Mouse (Mus musculus) heart, adult 8-10 months (tissue): ENCODE results near the gene Prickle4. TPM values are rescaled to one million over a fixed set of nuclear protein-coding genes. Genes with fewer than 3 reads are reported as not detected.

Experiments
- DNase-seq: peaks from one replicate; pipeline ENCODE4 v3.0.0; 2022; ENCODE audit warnings: low spot score
- total RNA-seq, 4 experiments: library from RNA; stranded (reverse); gene quantifications; 2 replicates each; pipeline ENCODE4 v1.2.4; 2022

Prickle4 gene
- total RNA-seq, 4 experiments from 2014 or later, result 3.0 to 5.6 (median 3.7) TPM

DNA sequence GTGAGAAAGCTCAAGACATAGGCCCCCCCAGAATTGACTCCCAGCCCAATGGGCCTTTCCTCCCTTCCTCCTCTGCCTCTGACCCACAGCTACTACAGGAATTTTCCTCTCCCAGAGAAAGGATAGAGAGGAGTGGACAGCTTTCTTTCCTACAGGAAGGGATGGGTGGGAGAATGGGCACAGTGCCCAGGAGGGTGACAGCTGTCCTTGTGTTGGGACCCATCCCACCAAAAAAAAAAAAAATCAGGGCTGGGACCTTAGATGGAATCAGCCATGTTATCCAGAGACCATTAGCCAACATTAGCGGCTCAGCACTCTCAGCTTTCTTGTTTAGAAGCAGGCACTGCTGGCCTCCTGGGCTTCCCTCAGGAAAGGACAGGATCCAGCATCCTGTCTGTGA, 11.7 kb upstream of the Prickle4 start:
- DNase-seq, result no peak

DNA sequence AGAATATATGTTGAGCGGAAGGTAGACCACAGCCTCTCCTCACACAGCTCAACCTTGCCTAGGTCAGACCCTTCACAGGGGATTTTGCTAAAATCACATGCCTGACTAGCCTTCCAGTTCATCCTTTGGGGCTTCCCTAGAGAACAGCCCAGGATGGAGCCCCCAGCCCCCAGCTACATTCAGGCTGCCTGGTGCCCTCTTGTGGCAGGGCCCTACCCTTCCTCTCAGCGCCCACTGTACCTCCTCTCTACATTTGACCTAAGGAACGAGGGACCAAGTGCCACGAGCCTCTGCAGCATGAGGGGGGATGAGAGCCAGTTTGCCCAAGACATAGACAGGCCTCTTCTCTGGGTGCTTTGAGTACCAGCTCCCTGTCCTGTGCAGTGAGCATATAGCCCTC, 10.2 kb upstream of the Prickle4 start:
- no peak for DNase-seq

DNA sequence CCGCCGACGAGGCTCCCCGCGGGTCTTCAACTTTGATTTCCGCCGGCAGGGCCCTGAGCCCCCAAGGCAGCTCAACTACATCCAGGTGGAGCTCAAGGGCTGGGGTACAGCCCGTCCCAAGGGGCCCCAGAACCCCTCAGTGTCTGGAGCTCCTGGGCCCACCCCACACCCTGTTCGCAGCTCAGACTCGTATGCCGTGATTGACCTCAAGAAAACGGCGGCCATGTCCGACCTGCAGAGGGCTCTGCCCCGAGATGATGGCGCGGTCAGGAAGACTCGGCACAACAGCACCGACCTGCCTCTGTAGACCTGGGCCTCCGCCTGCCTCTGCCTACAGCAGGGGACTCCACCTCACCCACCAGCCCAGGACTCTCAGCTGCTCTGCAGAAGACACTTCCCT, 9.0 kb upstream of the Prickle4 start:
- DNase-seq, result no peak

DNA sequence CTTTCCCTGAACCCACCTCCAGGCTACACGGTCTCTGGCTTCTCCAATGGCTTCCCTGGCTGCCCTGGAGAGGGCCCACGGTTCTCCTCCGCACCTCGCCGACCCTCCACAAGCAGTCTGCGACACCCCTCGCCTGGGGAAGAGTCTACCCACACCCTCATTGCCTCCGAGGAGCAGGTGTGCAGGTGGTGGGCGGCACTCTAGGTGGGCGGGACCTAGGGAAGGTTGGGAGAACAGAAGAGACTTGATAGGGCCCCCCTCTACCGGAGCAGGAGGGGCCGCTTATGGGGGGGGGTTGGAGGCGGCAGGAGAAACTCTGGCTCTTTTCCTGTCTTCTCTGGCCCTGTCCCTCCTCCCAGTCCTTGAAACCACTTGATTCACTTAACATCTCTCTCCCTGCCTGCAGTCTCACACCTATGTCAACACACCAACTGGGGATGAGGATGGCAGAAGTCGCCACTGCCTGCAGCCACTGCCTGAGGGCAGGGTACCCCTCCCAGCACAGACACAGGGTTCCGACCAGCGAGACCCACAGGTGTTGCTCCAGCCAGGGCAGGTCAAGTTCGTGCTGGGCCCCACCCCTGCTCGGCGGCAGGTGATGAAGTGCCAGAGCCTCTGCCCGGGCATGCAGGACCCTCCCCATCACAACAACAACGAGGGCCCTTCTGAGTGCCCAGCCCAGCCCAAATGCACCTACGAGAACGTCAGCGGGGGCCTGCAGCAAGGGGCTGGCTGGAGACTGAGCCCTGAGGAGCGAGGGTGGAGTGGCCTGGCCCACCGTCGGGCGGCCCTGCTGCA, 8.2 kb upstream of the Prickle4 start:
- DNase-seq, result no peak

DNA sequence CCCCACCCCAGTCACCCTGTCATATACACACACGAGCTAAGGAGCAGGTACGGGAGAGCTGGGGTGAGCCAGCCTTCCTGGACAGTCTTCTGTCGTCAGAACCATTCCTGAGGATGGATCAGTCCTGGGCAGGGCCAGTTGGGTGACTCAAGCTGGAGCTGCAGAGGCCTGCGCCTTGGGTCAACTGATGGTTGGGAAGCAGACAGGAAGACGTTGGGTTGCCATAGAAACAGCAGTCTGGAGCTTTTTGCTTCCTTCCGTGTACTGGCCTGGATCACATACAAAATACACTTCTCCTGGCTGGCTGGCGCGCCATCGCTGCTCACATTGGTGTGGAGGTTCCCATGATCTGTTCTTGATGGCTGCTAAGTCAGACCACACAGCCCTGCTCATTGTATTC, 7.3 kb upstream of the Prickle4 start:
- DNase-seq, result no peak

DNA sequence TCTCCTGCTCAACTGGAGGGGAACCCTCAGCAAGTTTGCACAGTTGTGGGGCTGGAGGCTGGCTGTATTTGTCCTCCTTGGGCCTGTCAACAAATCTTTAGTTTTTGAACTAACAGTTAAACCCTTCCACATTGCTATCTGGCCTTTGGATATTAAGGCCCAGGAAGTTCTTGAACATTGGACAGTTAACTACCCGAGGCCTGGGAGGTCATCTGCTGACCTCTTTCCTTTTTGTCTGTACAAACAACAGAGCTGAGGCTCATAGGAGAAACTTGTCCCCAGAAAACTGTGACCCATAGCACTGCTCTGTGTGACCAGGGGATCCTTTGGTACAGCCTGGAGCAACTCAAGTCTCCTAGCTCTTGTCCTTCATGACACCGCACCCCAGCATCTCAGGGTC, 4.5 kb upstream of the Prickle4 start:
- no peak for DNase-seq

DNA sequence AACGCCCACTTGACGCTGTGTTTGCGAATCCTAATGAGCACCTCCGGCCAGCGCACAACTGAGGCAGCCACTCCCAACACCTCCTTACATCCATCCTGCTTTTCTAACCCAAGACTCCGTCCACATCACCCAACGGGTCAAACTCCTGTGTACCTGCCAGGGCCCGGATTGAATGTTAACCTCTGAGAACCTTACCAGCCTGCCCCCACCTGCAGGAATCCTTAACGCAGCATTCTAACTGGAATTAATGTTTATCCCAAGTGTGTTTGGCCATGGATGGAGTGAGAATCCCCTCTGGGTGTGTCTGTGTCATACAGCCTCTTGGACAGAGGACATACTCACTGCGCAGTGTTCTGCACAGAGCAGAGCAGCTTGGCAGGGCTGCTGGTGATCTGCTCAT, 3.6 kb upstream of the Prickle4 start:
- no peak for DNase-seq

DNA sequence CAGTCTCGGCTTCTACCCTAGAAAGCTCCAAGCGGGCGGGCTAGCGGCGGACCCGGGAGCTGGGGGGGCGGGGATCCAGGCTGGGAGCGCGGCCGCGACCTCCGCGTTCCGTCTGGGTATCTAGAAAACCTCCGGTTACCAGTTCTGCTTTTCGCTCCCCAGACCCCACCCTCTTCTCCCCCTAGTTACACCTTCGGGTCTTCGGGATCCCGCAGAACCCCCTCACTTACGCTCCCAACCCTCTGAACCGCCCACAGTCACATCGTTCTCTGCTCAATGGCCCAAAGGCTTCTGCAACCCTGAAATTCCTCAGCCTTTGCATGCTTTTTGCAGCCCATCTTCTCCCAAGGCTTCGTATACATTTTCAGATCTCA, 788 bp upstream of the Prickle4 start:
- DNase-seq, result no peak

DNA sequence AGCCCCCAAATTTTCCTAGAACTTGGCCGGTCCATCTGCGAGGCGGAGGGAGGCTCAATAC, 264 bp downstream of the Prickle4 start, which contains the start of gene Gm21981:
Gene Gm21981, minus strand, starts transcription at position 14 of the 61 bp plus-strand sequence.
- no peak for DNase-seq

DNA sequence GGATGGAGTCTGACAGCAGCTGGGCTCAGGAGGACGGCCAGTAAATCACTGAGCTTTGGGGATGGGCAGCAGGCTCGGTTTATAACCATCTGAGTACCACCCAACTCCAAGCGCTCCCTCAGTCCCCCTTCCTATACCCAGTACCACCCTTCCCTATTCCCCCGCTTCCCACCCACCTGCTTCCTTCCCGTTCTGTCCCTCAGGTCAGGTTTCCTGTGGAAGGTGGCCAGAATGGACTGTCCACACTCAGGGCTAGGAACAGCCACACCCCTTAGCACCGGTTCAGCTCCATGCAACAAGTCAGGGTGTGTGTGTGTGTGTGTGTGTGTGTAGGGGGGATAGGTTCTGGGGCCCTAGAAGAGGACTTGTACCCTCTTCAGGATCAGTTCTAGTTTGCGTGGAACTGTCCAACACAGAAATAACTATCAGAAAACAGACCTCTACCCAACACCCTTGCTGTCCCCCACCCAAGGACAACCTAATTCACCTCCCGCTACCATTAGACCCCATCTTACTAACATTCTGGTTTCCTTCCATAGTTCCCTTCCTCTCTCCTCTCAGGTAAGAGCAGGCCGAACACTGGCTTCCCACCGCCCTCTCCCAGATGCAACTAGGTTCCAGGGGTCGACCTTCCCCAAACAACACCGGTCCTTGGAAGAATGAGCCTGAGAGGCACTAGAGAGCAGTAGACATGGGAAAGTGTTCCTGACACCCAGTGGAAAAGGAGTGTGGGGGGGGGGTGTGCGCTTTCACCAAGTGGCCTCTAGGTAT, 680 bp downstream of the Prickle4 start:
- DNase-seq, result peak; percentile 69

DNA sequence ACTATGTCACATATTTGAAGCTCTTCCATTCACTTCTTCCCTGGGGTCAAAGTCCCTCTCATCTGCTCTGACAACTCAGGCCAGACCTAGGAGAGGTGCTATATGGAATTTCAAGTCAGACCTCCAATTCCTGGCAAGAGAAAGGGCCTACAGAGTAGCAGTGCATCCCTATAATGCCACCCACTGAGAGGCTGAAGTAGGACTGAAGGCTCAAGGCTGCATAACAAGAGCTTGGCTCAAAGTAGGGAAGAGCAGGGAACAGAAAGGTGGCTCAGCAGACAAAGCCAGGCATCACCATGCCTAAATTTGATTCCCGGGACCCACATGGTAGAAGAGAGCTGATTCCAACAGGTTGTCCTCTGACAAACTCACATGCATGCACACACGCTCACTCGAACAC, 2.9 kb downstream of the Prickle4 start:
- DNase-seq, result no peak

DNA sequence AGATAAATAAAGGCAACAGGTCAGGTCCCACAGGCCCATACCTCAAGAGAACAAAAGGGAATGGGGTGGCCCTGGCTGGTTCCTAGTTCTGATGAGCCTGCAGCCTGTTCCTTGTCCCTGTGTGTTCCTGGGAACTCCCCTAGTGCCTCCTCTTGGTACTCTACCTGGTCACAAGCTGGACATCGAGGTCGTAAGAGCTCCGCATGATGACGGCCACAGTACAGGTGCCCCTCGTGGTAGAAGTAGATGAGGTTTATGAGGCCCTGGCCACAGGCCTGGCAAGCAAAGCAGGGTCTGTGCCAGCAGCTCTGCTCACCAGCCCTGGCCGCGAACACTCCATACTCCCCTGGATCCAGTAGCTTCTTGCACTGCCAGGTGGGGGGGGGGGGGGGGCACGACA, 4.6 kb downstream of the Prickle4 start:
- DNase-seq, result no peak

DNA sequence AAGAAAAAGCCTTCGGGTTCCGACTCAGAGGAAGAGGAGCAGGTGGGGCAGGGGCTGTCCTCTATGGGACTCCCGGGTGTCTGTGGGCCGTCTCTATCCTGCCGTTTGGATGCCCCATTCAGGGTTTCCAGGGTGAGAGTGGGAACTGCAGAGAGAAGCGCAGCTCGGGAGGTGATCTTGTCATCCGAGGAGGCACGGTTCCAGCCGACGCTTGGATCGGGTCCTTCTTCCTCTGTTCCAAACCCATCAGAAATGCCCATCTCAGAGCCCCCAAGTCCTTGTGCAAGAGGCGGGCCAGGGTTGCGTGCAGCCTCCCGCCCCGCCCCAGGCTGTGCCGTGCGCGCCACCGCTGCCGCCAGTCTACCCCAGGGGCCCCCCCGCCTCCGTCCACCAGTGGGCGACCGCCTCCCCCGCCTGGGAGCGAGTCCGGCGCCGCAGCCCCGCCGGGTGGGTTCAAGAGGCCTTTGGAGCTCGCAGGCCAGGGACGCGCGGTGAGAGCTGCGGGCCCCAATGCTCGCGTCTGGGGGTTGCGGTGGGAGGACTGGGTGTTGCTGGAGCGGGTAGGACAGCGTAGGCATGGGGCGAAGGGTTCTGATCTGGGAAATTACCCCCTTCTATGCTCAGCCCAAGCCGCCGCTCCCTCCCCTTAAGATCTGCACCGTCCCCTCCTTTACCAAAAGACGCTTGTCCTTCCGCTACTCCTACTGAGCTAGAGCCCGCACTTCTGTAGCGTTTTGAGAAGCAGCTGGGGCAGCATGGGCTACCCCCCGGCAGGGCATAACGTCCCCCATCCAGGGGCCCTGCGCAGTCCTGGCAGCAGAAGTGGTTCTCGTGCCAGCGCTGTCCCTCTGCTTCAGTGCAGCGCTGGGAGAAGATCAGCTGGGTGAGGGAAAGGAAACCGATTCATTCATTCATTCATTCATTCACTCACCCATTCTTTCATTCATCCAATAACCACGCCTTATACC, 5.6 kb downstream of the Prickle4 start, which contains the start of gene Frs3:
Gene Frs3, plus strand, starts transcription at position 423 of the 968 bp plus-strand sequence.
- peak; percentile 40 for DNase-seq

DNA sequence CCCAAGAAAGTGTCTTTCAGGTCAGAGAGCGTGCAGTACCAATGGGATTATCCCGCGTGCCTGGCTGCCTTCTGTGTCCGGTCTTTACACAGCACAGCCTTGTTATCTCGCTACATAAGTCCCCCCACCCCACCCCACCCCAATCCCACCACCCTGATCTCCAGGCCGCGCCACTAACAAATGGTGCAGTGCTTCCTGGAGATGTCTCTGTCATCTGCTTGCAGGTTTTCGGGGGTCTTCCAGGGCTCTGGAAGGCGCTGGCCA, 6.3 kb downstream of the Prickle4 start, which contains the start of gene Tomm6:
Gene Tomm6, minus strand, starts transcription at position 43 of the 264 bp plus-strand sequence.
- no peak for DNase-seq

DNA sequence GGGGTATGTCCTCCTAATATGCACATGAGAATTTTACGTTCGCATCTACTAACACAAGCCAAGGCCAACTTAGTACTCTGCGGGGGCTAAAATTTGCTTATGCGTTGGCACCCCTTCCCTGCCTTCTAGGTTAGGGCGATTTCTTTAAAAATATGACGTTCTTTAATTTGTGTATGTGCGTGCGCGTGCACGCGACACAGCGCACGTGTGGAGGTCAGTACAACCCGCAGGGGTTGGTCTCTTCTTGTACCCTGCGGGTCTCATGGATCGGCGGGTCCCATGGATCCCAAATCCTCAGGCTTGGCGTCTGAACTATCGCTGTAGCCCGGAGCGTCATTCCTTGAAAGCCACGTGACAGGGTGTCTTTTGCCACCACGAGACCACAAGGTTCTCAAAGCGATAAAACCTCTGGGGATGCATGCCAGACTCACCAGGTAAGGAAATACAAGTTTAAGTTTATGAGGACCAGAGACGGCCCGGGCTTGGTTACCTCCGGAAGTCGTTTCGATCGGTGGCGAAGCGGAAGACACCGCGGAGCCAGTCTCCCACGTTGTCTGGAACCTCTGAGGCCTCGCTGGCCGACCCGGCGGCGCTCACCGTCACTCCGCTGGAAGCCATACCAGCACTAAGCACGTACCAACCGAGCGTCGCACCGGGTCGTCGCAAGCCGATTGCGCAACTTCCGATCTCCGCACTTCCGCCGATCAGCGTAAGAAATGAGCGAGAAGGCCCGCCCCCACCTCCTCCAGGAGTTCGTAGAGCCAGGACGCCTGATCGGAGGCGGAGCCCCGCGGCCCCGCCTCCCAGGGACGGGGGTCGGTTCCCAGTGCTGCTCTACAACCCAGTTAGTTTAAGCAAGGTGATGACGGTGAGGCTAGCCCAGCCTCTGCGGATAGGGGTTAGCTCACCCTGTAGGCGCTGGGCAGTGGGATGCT, 6.9 kb downstream of the Prickle4 start:
- DNase-seq, result peak; percentile 93

DNA sequence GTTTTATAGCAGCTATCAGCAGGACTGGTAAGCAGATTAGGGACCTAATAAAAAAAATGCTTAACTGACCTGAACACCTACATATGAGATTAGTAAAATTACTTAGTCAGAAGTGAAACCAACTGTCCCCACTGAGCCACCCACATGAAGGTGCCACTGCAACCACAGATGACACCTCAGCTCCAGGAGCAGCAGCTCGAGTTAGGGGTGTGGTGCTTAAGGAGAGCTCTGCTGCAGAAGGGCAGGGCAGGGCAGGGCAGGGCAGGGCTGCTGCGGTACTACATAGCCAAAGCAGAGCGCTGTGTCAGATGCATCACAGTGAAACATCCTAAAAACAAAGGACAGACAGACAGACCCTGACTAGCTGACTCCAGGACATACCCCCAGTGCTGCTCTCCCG, 11.7 kb downstream of the Prickle4 start:
- no peak for DNase-seq

DNA sequence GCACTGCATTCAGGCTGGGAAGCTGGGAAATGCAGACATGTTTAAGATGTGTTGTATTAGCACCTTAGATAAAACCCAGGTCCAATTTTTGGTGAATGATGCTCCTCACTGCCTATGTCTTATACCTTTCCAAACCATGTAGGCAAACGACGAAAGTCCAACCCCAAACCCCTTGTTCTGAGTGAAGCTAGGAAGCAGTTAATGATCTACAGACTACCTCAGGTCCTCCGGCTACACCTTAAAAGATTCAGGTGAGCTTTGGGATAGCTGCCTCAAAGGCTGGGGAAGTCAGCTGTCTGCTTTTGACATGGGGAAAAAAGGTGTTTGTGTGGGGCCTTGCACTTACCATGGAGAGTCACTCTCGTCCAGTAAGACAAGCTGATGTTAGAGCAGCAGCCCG, 15.8 kb downstream of the Prickle4 start:
- no peak for DNase-seq

DNA sequence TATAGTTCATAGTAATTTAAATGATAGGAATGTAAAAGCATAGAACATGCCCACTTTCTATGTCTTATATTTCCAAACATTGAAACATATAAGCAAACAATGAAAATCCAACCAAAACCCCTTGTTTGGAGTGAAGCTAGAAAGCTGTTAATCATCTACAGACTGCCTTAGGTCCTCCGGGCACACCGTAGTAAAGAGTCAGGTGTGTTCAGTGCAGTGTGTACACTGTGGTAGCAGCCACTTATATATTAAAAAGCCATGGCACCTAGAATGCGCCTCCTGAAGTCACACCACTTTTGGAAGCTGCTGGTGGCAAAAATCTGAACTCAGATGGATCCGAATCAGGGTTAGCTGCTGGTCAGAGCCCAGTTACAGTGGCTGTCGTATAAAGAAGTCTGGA, 16.3 kb downstream of the Prickle4 start:
- DNase-seq, result no peak

DNA sequence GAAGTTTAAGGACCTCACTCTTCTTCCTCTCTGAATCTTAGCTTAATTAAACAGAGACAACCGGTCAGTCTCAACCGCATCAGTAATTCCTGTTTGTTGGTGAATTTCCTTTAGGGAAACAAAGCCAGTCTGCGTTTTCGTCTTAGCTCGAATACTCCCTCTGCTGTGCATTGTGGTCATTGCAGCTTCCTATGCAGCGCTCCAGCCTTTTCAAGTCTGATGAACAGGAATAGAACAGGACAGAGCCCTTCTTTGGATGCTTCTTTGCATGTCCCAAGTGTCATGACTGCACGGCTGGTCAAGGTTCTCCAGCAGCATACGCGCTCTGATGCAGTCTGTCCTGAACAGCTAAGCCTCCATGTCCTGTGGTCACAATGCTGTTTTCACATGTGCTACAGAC, 18.0 kb downstream of the Prickle4 start:
- peak; percentile 75 for DNase-seq

DNA sequence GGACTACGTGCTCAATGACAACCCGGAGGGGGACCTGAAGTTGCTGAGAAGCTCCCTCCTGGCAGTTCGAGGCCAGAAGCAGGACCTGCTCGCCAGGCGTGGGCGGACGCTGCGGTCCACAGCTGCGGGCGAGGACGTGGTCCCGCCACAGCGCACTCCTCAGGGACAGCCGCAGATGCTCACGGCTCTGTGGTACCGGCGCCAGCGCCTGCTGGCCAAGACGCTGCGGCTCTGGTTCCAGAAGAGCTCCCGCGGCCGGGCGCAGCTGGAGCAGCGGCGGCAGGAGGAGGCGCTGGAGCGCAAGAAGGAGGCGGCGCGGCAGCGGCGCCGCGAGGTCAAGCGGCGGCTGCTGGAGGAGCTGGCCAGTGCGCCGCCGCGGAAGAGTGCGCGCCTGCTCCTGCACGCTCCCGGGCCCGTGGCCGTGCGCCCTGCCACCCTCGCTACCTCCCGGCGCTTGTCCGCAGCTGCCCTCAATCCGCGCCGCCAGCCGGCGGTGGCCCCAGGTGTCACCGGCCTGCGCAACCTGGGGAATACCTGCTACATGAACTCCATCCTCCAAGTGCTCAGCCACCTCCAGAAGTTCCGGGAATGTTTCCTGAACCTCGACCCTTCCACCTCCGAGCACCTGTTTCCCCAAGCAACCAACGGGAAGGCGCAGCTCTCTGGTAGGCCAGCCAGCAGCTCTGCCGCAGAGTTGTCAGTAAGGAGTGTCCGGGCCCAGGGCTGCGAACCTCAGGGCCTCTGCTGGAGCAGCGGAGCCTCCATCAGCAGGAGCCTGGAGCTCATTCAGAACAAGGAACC, 22.0 kb downstream of the Prickle4 start:
- DNase-seq, result peak; percentile 33

DNA sequence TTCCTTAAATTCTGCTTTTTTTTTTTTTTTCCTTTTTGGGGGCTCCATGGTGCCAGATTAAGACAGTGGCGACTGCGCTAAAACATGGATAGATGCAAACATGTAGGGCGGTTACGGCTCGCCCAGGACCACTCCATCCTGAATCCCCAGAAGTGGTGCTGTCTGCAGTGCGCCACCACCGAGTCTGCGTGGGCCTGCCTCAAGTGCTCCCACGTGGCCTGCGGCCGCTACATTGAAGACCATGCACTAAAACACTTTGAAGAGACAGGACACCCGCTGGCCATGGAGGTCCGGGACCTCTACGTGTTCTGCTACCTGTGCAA, 22.6 kb downstream of the Prickle4 start:
- no peak for DNase-seq
